Mouse (Mus musculus): ENCODE measurements around the gene Trmt44.
"Not testable (repeated sequence)": the region's sequence is repeated elsewhere in the genome, so short reads cannot be mapped to it uniquely, and the experiment has no call there.

Gene Trmt44

GRCm38 (mm10) chr5:35591497-35591896 is 16.6 kb upstream of the Trmt44 start:
- no peak for DNase-seq (ENCODE audit: low read depth)

- DNase-seq (ENCODE audit: low read depth), result not testable (repeated sequence)
Measured at GRCm38 (mm10) chr5:35584259-35584658, 9.4 kb upstream of the Trmt44 start.

GRCm38 (mm10) chr5:35583221-35583783 is 8.4 kb upstream of the Trmt44 start:
- no peak for DNase-seq (ENCODE audit: low read depth)

DNA sequence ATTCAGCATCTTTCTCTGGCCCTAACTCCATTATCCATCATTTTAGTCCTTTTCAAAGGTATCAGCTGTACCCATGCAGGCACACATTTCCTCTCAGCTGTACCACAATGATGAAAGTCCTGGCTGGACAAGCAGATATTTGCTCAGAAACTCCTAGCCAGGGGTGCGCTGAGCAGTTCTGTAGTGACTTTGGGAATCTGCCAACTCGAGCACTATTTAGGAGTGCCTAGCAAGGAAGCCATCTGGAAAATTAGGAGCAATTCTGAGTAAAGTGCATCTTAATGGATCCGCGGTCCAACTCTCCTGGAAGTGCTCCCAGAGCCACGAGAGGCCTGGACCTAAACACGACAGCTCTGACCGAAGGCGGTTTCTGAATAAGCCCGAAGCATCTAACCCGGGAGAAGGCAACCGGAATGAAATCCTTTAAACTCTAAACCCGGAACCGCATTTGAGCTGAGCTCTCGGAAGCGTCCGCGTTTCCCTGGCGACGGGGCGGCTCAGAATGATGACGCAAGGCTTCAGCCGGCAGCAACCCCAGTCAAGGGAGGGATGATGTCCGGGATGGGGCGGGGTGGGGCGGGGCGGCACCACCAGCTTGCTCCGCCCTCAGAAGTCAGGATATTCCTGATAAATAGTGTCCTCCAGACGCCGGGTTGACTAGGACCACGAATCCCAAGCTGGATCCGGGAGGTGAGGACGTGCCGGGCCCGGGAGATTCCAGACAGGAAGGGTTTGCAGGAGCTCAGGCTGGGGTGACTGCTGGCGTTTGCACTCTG is 7.8 kb upstream of the Trmt44 start, which contains the start of gene Acox3:
TSS of gene Acox3 (plus strand) at position 596 of the 776 bp plus-strand sequence.
- peak; percentile 92 for DNase-seq (ENCODE audit: low read depth)

- no peak for DNase-seq (ENCODE audit: low read depth)
Measured at GRCm38 (mm10) chr5:35580156-35580922, 5.5 kb upstream of the Trmt44 start.

- no peak for DNase-seq (ENCODE audit: low read depth)
Measured at GRCm38 (mm10) chr5:35579247-35579893, 4.5 kb upstream of the Trmt44 start.

- DNase-seq (ENCODE audit: low read depth), result no peak
Measured at GRCm38 (mm10) chr5:35578411-35578810, 3.5 kb upstream of the Trmt44 start.

DNA sequence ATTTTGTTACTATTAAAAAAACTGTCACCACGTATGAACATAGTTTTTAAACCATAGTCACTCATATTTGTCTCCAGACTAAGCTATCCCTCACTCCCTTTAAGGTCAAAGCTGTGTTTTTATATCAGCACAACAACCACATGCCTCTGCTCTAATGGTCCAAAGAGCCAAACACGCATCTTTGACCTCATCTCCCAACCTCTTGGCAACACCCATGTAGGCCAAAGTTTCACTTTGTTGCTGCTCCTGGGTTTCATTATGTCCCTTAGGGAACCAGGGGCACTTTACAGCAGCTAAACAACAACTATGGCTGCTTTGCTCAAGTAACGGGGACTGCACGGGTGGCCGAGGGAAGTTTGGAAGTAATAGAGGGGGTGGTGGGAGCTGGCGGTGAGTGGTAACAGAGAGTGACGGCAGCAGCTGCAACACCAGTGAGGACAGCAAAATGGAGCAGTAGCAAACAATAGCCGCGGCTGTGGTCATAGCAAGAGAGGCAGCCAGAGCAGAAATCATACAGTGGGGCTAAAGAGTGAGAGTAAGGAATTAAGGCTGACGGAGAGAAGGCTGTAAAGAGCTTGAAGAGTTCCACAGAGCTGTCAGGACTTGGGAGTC is 1.6 kb upstream of the Trmt44 start:
- no peak for DNase-seq (ENCODE audit: low read depth)

- DNase-seq (ENCODE audit: low read depth), result no peak
Measured at GRCm38 (mm10) chr5:35571546-35571945, 3.3 kb downstream of the Trmt44 start.

DNA sequence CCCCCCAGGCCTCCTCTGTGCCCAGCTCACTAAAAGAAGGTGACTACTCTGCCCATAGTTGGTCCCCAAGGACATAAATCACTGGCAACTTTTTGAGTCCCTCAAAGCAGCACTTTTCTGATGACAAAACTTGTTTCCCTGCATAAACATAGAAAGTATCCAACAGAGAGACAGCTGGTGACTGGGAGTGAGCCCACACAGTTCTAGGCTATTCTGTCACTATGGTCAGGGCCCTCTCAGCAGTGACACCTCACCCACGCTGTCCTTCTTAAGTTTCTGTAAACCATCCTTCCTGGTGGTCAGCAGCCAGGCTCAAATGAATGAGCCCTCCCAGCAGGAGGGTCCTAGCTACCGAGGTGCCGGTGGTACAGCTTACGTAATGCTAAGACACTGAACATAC is 8.2 kb downstream of the Trmt44 start:
- no peak for DNase-seq (ENCODE audit: low read depth)

DNA sequence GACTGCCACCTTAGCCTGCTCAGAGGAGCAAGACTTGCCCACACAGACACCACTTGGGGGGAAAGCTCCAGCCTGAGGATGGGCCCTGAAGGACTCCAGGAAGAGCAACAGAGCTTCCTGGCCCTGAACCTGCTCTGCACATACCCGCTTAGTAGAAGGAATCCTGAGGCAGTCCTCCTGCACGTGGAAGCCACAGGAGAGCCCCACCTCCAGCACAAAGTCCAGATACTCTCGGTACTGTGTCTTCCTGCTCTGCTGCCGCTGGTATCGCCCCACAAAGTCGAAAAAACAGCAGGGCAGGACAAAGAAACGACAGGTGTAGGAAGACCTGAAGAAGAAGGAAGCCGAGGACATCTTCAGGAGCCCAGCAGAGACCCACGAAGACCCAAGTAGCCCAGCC is 9.7 kb downstream of the Trmt44 start:
- no peak for DNase-seq (ENCODE audit: low read depth)

DNA sequence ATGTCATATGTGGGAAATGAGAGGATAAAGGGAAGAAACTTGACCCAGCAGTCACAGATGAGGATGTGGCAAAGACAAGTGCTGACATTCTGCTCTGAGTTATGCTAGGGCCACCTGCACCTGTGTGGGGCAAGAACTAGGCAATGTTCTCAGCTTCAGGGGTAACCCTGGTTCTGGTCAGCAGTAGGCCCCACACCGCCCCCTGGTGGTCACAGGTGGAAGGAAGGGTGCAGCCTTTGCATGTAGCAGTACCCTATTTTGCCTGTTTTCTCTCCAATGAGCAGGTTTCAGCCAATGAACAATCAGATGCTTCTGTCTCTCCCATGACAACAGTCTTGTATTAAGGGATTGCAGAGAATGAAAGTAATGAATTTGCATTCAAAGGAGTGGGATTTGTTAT is 11.4 kb downstream of the Trmt44 start:
- no peak for DNase-seq (ENCODE audit: low read depth)

DNA sequence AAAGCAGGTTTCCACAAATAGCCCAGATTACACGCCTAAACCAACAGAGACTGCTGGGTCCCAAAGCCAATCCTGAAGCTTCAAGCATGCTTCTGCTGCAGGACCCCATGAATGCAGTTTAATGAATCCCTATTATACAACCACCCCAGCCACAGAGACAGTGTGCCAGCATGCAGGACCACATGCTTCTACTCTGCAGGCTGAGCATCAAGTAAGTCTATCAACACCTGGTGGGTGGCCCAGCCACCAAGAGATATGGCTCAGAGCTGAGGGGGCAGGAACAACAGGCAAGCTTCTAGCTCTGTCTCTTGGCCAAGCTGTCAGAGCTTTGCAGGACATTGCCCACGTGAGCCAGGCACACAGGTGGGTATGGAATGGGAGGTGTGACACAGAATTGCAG is 12.3 kb downstream of the Trmt44 start:
- no peak for DNase-seq (ENCODE audit: low read depth)

- DNase-seq (ENCODE audit: low read depth), result no peak
Measured at GRCm38 (mm10) chr5:35559447-35559846, 15.4 kb downstream of the Trmt44 start.

DNA sequence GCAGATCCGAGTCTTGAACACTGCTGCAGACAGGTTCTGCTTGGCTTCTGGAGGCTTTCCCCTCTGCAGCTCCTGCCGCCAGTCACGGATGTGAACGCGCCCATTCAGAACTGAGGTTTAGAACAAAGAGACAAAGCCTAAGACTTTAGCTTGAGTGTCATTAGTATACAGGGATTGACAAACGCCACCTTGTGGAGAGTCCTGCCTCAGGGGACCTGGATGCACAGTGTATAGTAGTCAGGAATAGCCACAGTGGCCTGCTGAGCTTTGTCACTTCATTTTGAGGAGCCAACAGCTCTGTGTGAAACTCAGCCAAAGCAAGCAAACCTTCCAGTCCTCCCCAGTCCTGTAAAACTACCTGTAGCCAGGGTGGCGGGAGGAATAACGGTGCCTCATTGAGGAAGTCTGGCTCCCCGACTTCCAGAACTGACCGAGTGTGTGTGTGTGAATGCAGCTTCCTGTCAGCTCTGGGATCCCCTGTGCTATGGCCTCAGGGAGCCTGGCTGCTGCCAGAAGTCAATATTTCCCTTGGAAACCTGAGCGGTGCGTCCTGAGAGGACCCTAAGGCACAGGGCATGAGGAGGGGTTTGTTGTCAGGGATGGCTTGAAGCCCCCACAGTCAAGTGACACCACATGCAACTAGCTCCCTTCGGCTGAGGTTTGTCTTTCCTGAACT is 16.8 kb downstream of the Trmt44 start:
- DNase-seq (ENCODE audit: low read depth), result no peak

DNA sequence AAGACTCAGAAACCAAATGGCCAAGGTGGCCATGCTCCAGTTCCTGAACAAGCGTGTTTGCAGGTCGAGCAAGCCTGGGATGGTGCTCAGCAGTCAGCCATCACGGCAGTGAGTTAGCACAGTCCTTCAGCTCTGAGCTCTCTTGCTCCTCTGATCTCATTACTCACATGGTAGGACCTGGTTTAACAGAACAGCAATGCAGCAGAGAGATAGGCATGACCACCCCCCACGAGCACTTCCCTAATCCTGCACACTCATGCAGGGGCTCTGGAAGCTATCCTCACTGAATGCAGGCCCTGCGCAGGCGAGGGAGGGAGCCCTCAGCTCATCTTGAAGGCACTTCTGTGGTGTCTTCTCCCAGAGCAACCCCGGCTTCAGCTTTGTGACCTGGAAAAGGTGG is 18.5 kb downstream of the Trmt44 start:
- DNase-seq (ENCODE audit: low read depth), result no peak

DNA sequence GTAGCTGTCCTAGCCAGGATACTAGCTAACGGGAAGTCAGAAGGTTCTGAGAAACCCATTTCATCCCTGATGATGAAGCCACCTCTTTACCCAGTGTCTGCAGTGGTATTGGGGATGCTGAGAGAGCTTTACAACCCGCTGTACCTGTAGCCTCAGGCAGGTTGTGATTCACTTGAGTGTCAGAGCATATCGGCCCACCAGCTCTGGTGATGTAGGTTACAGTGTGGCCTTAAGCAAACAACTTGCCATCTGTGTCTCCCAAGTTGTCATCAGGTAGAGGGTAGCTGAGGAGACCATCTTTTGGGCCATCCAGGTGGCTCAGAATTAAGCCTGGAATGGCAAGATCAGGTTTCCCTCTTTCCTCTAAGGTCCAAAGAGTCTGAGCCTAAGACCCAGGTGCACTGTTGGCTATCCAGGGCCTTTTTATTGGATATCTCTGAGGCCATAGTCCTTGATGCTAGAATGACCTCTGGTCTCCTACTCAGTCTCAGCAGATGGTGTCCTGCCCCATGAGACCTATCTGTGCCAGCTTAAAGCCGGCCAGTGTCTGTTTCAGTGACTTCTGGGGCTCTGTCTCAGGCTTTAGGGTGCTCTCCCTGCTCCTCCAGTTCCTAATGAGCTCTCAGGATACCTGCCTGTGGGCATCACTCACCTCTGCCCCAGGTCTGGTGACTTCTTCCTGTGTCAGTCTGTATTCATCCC is 21.9 kb downstream of the Trmt44 start:
- no peak for DNase-seq (ENCODE audit: low read depth)

- DNase-seq (ENCODE audit: low read depth), result no peak
Measured at GRCm38 (mm10) chr5:35551855-35552837, 22.7 kb downstream of the Trmt44 start.

DNA sequence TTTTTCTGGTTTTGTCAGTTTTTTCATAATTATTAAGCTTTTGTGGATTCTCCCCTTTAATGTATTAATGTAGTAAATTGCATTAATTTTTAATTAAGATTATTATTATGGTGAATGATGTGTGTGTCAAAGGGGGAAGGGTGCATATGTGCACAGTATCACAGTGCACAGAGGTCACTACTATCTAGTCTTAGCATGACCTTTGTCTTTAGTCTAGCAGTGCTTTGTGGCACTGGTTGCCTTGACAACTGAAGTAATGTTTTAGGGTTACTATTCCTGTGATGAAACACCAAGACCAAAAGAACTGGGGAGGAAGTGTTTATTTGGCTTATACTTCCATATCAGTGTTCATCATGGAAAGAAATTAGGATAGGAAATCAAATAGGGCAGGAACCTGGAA is 28.7 kb downstream of the Trmt44 start:
- DNase-seq (ENCODE audit: low read depth), result no peak
